Mouse (Mus musculus): ENCODE results near the gene Mospd3.

GRCm38 (mm10) chr5:137628498-137629305 lies 27.8 kb upstream of the Mospd3 start, which contains the start of the genes Fbxo24, Lrch4 and Gm20605:
- no peak for TF ChIP-seq CTCF (IDR thresholded peaks at IDR 0.05; ENCODE audit: control insufficient read depth, insufficient read depth, low read length)
- TF ChIP-seq POLR2A (IDR thresholded peaks at IDR 0.05; ENCODE audit: borderline replicate concordance, control insufficient read depth, low read depth, low read length): peak; percentile 99
